Mouse (Mus musculus) G1E (cell line): ENCODE results near the gene 2310061N02Rik.

Experiments
- CTCF ChIP-seq: IDR thresholded peaks from 2 replicates; pipeline ENCODE4 v1.5.1; 2012; ENCODE audit warnings: low read depth, low read length, inconsistent platforms, mixed read lengths
- GATA1 ChIP-seq: IDR thresholded peaks from 2 replicates; pipeline ENCODE4 v1.6.1; 2012; ENCODE audit warnings: borderline replicate concordance, low read length, inconsistent platforms, mixed read lengths
- GATA2 ChIP-seq: IDR thresholded peaks from 2 replicates; pipeline ENCODE4 v1.6.1; 2012; ENCODE audit warnings: low read depth, low read length, inconsistent platforms, borderline replicate concordance
- TAL1 ChIP-seq: conservative IDR thresholded peaks from 2 replicates; pipeline ENCODE4 v1.6.1; 2012; ENCODE audit warnings: low read depth, low read length, inconsistent platforms, mixed read lengths

DNA sequence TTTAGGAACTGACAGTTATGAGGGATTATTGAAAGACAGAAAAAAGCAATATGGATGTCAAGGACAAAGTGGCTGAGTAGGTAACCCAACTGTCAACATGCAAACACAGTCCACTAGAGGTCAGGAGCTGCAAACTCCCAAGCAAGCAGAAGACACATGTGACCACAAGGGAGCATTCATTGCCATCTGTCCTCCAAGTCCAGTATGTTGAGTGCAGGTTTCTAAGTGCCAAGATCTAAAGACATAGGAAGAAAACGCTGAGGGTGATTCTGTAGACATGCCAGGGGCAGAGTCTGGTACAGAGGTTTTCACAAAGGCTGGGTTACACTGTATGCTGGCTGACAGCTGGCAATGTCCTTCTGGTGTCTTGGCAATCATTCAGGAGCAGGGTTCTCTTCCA is 50.3 kb downstream of the 2310061N02Rik start:
- no peak for TF ChIP-seq CTCF
- TF ChIP-seq GATA1, result no peak
- no peak for TF ChIP-seq TAL1
- no peak for TF ChIP-seq GATA2
